ENCODE assay signal across 9 mouse cellular contexts in the genomic region with DNA sequence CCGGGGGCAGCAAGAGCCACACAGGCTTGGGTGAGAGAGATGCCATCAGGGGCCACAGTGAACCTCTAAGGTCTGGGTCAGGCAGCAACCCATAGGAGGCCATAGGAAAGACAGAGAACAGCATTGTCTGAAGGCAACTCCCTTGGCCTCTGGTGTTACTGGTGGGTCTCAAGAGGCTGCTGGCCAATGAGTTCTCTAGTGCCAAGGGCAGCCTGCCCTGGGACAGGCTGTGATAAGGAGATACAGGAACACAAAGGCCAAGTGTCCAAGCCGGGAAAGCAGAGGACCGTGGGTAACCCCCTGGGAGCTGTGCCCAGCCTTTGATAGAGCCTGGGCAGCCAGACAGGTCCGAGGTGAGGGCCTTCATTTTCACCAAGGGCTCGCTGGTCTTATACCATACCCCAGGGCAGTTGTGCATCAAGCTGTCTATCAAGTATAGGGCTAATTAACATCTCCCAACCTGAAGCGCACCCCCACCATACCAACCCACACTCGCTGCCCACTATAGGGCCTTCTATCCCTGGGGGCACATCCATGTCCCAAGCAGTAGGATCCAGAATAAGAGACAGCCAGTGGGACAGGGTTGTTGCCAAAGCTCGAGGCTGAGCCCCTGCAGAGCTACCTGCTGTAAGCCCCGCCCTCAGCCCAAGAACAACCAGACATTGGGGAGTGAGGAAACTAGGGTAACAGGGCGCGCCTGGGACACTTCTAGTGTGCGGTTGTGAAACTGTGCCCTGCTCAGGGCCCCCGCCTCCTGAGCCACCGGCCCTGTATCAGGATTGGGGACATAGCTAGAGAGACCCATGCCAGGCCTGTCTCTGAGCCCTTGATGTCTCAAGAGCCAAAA. TPM values are rescaled to one million over a fixed set of nuclear protein-coding genes. Genes with fewer than 3 reads are reported as not detected.
DNase-seq lines count a peak whose midpoint lies in the region; ATAC-seq lines count a peak whose summit lies in the region.
"Had no signal": no experiment of that assay in that cellular context is flagged by ENCODE, and none has a peak within 500 bp of the region (broad histone marks: within the 10 kb centered on the region; RNA-seq: fewer than 3 reads in every experiment).

No protein-coding gene starts in this region.

- no peaks in the 10 kb centered on the region for H3K27me3 ChIP-seq in forebrain, embryonic 15.5 days
- no peaks in the 10 kb centered on the region for H3K27me3 ChIP-seq in limb, embryonic 12.5 days
- no peaks in the 10 kb centered on the region for H3K27me3 ChIP-seq in midbrain, embryonic 16.5 days (ENCODE audit: control insufficient read depth, insufficient read depth, low read depth, low read length)

- 73% methylated on average over 14 of the region's 14 CpGs for WGBS in forebrain, embryonic 15.5 days
- WGBS in limb, embryonic 12.5 days: 85% methylated on average over 14 of the region's 14 CpGs
- whole genome bisulfite sequencing in midbrain, embryonic 16.5 days: 79% methylated on average over 14 of the region's 14 CpGs

- no peaks in the 10 kb centered on the region for H3K9me3 ChIP-seq in forebrain, embryonic 15.5 days
- no peaks in the 10 kb centered on the region for H3K9me3 ChIP-seq in limb, embryonic 12.5 days
- H3K9me3 ChIP-seq in midbrain, embryonic 16.5 days (replicated peaks; ENCODE audit: control insufficient read depth, low read length, poor library complexity, severe bottlenecking): no peaks in the 10 kb centered on the region

- peak overlapping the region; percentile 11; the same call in 1 of the 2 replicates for H3K9ac ChIP-seq in forebrain, embryonic 15.5 days (replicated peaks)
- 0 out of 2 replicates have a peak overlapping the region, but pooled peaks have one; percentile 93 for H3K9ac ChIP-seq in limb, embryonic 12.5 days (replicated peaks)
- H3K9ac ChIP-seq in midbrain, embryonic 16.5 days (ENCODE audit: low read depth, low read length): peak overlapping the region; percentile 98

- 0 out of 2 replicates have a peak overlapping the region, but pooled peaks have one; percentile 34 for H3K27ac ChIP-seq in forebrain, embryonic 15.5 days (replicated peaks)
- H3K27ac ChIP-seq in limb, embryonic 12.5 days: no peak overlapping the region
- no peak overlapping the region for H3K27ac ChIP-seq in midbrain, embryonic 16.5 days (ENCODE audit: low read length)
- H3K27ac ChIP-seq: kidney, postnatal 0 days had no signal

- peaks cover 55% of the 10 kb centered on the region for H3K36me3 ChIP-seq in forebrain, embryonic 15.5 days
- H3K36me3 ChIP-seq in limb, embryonic 12.5 days: peaks cover 67% of the 10 kb centered on the region
- H3K36me3 ChIP-seq in midbrain, embryonic 16.5 days (ENCODE audit: control insufficient read depth, insufficient read depth, low read length): peaks cover 43% of the 10 kb centered on the region

- DNase-seq in layer of hippocampus, postnatal 10 days (ENCODE audit: low spot score in 2 of 2): peak; percentile 12 to 13
- DNase-seq in layer of hippocampus, postnatal 36 days: no peak
- DNase-seq in Muller cell, postnatal 12 days (ENCODE audit: inconsistent ontology term): no peak
- DNase-seq in frontal cortex, postnatal 14 days (ENCODE audit: low spot score in 2 of 2): no peak
- DNase-seq in adrenal gland, postnatal 10 days: no peak

- peak overlapping the region; percentile 94 for H3K4me2 ChIP-seq in forebrain, embryonic 15.5 days (replicated peaks)
- peak overlapping the region; percentile 97 for H3K4me2 ChIP-seq in limb, embryonic 12.5 days
- peak overlapping the region; percentile 100 for H3K4me2 ChIP-seq in midbrain, embryonic 16.5 days (ENCODE audit: low read length)

- H3K4me3 ChIP-seq in forebrain, embryonic 15.5 days: peak overlapping the region; percentile 79
- peak overlapping the region; percentile 91 for H3K4me3 ChIP-seq in limb, embryonic 12.5 days (replicated peaks)
- peak overlapping the region; percentile 18; the same call in 1 of the 2 replicates for H3K4me3 ChIP-seq in midbrain, embryonic 16.5 days (ENCODE audit: low read depth, low read length)

- H3K4me1 ChIP-seq in forebrain, embryonic 15.5 days: peaks cover 42% of the 10 kb centered on the region
- peaks cover 34% of the 10 kb centered on the region for H3K4me1 ChIP-seq in limb, embryonic 12.5 days (replicated peaks)
- peaks cover 34% of the 10 kb centered on the region for H3K4me1 ChIP-seq in midbrain, embryonic 16.5 days (ENCODE audit: control insufficient read depth, insufficient read depth, low read length)

- ATAC-seq in forebrain, embryonic 15.5 days (replicated peaks): no peak
- ATAC-seq in limb, embryonic 12.5 days (ENCODE audit: insufficient number of reproducible peaks, insufficient read depth, low FRiP score, low TSS enrichment, low read depth): no peak
- no peak for ATAC-seq in midbrain, embryonic 16.5 days

RNA-seq across cellular contexts. Expression of a gene that starts 3.0 kb away (rescaled TPM):
- total RNA-seq in layer of hippocampus, postnatal 10 days (2021): 100 to 1,000 TPM; 286 to 320 TPM
- total RNA-seq in layer of hippocampus, postnatal 36 days (2021): 100 to 1,000 TPM; 173 to 191 TPM
- 78.3 and 80.6 TPM in 2 replicates for polyA plus RNA-seq in forebrain, embryonic 15.5 days (2015; fragmentation: Nextera tagmentation; extraction: Ambion mirVana)
- polyA plus RNA-seq in limb, embryonic 12.5 days (2016; fragmentation: Nextera tagmentation; extraction: Ambion mirVana): 70.3 and 79.1 TPM in 2 replicates
- polyA plus RNA-seq in midbrain, embryonic 16.5 days (2015; fragmentation: Nextera tagmentation; extraction: Ambion mirVana): 102 and 108 TPM in 2 replicates
- total RNA-seq in adrenal gland, postnatal 10 days (2021): 100 to 1,000 TPM in 1 of 2 experiments, 10 to 100 TPM in 1; 93.1 to 104 TPM

RNA-seq across cellular contexts. Expression of a gene that starts 25.1 kb away (rescaled TPM):
- total RNA-seq in layer of hippocampus, postnatal 10 days (2021): 10 to 100 TPM; 42.3 to 44.5 TPM
- 10 to 100 TPM; 44.7 to 52.9 TPM for total RNA-seq in layer of hippocampus, postnatal 36 days (2021)
- polyA plus RNA-seq in forebrain, embryonic 15.5 days (2015; fragmentation: Nextera tagmentation; extraction: Ambion mirVana): 50.0 and 50.1 TPM in 2 replicates
- 73.4 and 77.6 TPM in 2 replicates for polyA plus RNA-seq in limb, embryonic 12.5 days (2016; fragmentation: Nextera tagmentation; extraction: Ambion mirVana)
- polyA plus RNA-seq in midbrain, embryonic 16.5 days (2015; fragmentation: Nextera tagmentation; extraction: Ambion mirVana): 38.1 and 42.2 TPM in 2 replicates
- total RNA-seq in adrenal gland, postnatal 10 days (2021): 10 to 100 TPM; 61.2 to 64.3 TPM

RNA-seq across cellular contexts. Expression of a gene that starts 37.2 kb away (rescaled TPM):
- 100 to 1,000 TPM; 136 to 144 TPM for total RNA-seq in layer of hippocampus, postnatal 10 days (2021)
- 100 to 1,000 TPM; 146 to 147 TPM for total RNA-seq in layer of hippocampus, postnatal 36 days (2021)
- polyA plus RNA-seq in forebrain, embryonic 15.5 days (2015; fragmentation: Nextera tagmentation; extraction: Ambion mirVana): 276 and 287 TPM in 2 replicates
- polyA plus RNA-seq in limb, embryonic 12.5 days (2016; fragmentation: Nextera tagmentation; extraction: Ambion mirVana): 233 and 242 TPM in 2 replicates
- 270 and 288 TPM in 2 replicates for polyA plus RNA-seq in midbrain, embryonic 16.5 days (2015; fragmentation: Nextera tagmentation; extraction: Ambion mirVana)
- 10 to 100 TPM; 84.2 to 89.3 TPM for total RNA-seq in adrenal gland, postnatal 10 days (2021)

RNA-seq across cellular contexts. Expression of a gene that starts 37.3 kb away (rescaled TPM):
- total RNA-seq in layer of hippocampus, postnatal 10 days (2021): 10 to 100 TPM; 89.5 to 91.8 TPM
- 10 to 100 TPM; 66.1 to 68.6 TPM for total RNA-seq in layer of hippocampus, postnatal 36 days (2021)
- polyA plus RNA-seq in forebrain, embryonic 15.5 days (2015; fragmentation: Nextera tagmentation; extraction: Ambion mirVana): 88.5 and 94.5 TPM in 2 replicates
- polyA plus RNA-seq in limb, embryonic 12.5 days (2016; fragmentation: Nextera tagmentation; extraction: Ambion mirVana): 36.2 and 42.1 TPM in 2 replicates
- polyA plus RNA-seq in midbrain, embryonic 16.5 days (2015; fragmentation: Nextera tagmentation; extraction: Ambion mirVana): 133 and 145 TPM in 2 replicates
- total RNA-seq in adrenal gland, postnatal 10 days (2021): 10 to 100 TPM; 15.9 to 20.6 TPM

RNA-seq across cellular contexts. Expression of a gene that starts 58.7 kb away (rescaled TPM):
- total RNA-seq in layer of hippocampus, postnatal 10 days (2021): 10 to 100 TPM; 18.7 to 22.2 TPM
- 10 to 100 TPM; 19.5 to 20.1 TPM for total RNA-seq in layer of hippocampus, postnatal 36 days (2021)
- 1.8 and 2.4 TPM in 2 replicates for polyA plus RNA-seq in forebrain, embryonic 15.5 days (2015; fragmentation: Nextera tagmentation; extraction: Ambion mirVana)
- 6.4 and 8.4 TPM in 2 replicates for polyA plus RNA-seq in limb, embryonic 12.5 days (2016; fragmentation: Nextera tagmentation; extraction: Ambion mirVana)
- polyA plus RNA-seq in midbrain, embryonic 16.5 days (2015; fragmentation: Nextera tagmentation; extraction: Ambion mirVana): 1.3 and 2.8 TPM in 2 replicates
- total RNA-seq in adrenal gland, postnatal 10 days (2021): 10 to 100 TPM; 23.9 to 46.6 TPM

Comparison
In these comparisons a context has a peak if more than half of its experiments do, and no peak if none do; other contexts are left out.
1. DNase-seq: peak in layer of hippocampus, postnatal 10 days (2 of 2); none in layer of hippocampus, postnatal 36 days (0 of 2), Muller cell, postnatal 12 days (single experiment), frontal cortex, postnatal 14 days (0 of 2) and adrenal gland, postnatal 10 days (single experiment).
2. H3K4me3 ChIP-seq: peak in every context shown above with its lines; median percentile 91 in limb, embryonic 12.5 days; 79 in forebrain, embryonic 15.5 days; 18 in midbrain, embryonic 16.5 days.
3. H3K9ac ChIP-seq: peak in every context shown above with its lines; median percentile 98 in midbrain, embryonic 16.5 days; 93 in limb, embryonic 12.5 days; 11 in forebrain, embryonic 15.5 days.
4. Peak in every context shown above with its lines, with median percentiles within 50 percentile points of each other: H3K4me2 ChIP-seq.